Mouse (Mus musculus) liver, embryonic 13.5 days (tissue): ENCODE results near the gene Ech1. TPM values are rescaled to one million over a fixed set of nuclear protein-coding genes. Genes with fewer than 3 reads are reported as not detected.

Experiments
- ATAC-seq: fragments of 200-750 bp; cut with Nextera tagmentation; 2 replicates; pipeline ENCODE4 v1.8.0; 2017; ENCODE audit warnings: low read depth, mild to moderate bottlenecking, moderate number of reproducible peaks, moderate library complexity
- DNase-seq: peaks from one replicate; pipeline ENCODE4 v3.0.0; 2022
- H3K27ac ChIP-seq: fragments of 300-500 bp; sonication (generic); 2 replicates; pipeline ENCODE4 v1.5.1; 2015; ENCODE audit warnings: moderate library complexity, mild to moderate bottlenecking, inconsistent platforms
- H3K27me3 ChIP-seq: fragments of 300-500 bp; sonication (generic); 2 replicates; pipeline ENCODE4 v1.6.1; 2015; ENCODE audit warnings: mild to moderate bottlenecking, inconsistent platforms
- H3K36me3 ChIP-seq: fragments of 300-500 bp; sonication (generic); 2 replicates; pipeline ENCODE4 v1.6.1; 2015; ENCODE audit warnings: mild to moderate bottlenecking, inconsistent platforms
- H3K4me1 ChIP-seq: fragments of 300-500 bp; sonication (generic); replicated peaks from 2 replicates; pipeline ENCODE4 v1.6.1; 2015; ENCODE audit warnings: inconsistent platforms
- H3K4me2 ChIP-seq: fragments of 300-500 bp; sonication (generic); 2 replicates; pipeline ENCODE4 v1.6.1; 2015; ENCODE audit warnings: inconsistent platforms, mild to moderate bottlenecking, moderate library complexity
- H3K4me3 ChIP-seq: fragments of 300-500 bp; sonication (generic); replicated peaks from 2 replicates; pipeline ENCODE4 v1.5.1; 2015; ENCODE audit warnings: mild to moderate bottlenecking, inconsistent platforms
- H3K9ac ChIP-seq: fragments of 300-500 bp; sonication (generic); 2 replicates; pipeline ENCODE4 v1.6.1; 2015; ENCODE audit warnings: mild to moderate bottlenecking, inconsistent platforms
- H3K9me3 ChIP-seq: fragments of 300-500 bp; sonication (generic); replicated peaks from 2 replicates; pipeline ENCODE4 v1.6.1; 2016; ENCODE audit warnings: inconsistent platforms
- WGBS: fragments of 180-500 bp; shearing (Covaris S2); methylation state at CpG from one replicate; pipeline ENCODE4 v1.1.7; 2015; ENCODE audit not compliant: insufficient replicate concordance; 5-methylcytosine and 5-hydroxymethylcytosine counted together
- polyA plus RNA-seq: library from polyadenylated mRNA; unstranded; fragments of >200 nt; fragmentation: Nextera tagmentation; extraction: Ambion mirVana; gene quantifications from 2 replicates; pipeline ENCODE4 v1.2.1, GENCODE M21; 2015

Ech1 gene
- polyA plus RNA-seq, 1 experiment from 2014 or later: 77.7 TPM

DNA sequence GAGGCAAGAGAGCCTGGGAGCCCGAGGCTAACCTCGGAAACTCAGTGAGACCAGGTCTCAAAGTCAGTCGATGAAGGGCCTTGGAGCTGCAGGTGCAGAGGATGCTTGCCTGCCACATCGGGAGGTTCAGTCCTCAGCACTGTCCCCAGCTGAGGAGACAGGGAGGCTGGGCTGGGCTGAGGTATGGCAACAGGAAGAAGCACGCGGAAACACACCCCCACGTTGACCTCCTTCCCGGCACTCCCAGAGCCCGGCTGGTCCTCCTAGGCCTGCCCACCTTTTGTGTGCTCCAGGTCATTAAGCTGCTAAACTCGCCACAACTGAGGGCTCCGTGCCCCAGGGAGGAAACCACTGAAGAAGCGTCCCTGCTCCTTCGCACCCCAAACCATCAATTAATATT lies 56.2 kb downstream of the Ech1 start, which contains the start of gene Capn12:
TSS of gene Capn12 (plus strand) at position 224 of the 400 bp plus-strand sequence.
- peaks cover 8% of the 10 kb centered on the region for H3K27me3 ChIP-seq
- no peak within 1 kb of the TSS for H3K27ac ChIP-seq
- WGBS: 49% methylated on average over 13 of the region's 13 CpGs
- H3K4me3 ChIP-seq: no peak within 1 kb of the TSS
- H3K4me2 ChIP-seq: no peak within 1 kb of the TSS
- ATAC-seq: no peak
- no peak for DNase-seq
- peaks cover 28% of the 10 kb centered on the region for H3K4me1 ChIP-seq
- H3K9me3 ChIP-seq: no peaks in the 10 kb centered on the region
- no peak within 1 kb of the TSS for H3K9ac ChIP-seq
- no peaks in the 10 kb centered on the region for H3K36me3 ChIP-seq

Other genes starting within 250 kb of the Ech1 start
- gene Samd4b, start 227.1 kb upstream of the Ech1 start, polyA plus RNA-seq: 4.1 and 5.8 TPM in 2 replicates
- gene Pak4, start 227.0 kb upstream of the Ech1 start, polyA plus RNA-seq: 16.2 and 18.5 TPM in 2 replicates
- not detected in 2 replicates for gene Acp7, start 193.9 kb upstream of the Ech1 start, polyA plus RNA-seq
- 0.29 and 0.32 TPM in 2 replicates for gene Fbxo27, start 132.4 kb upstream of the Ech1 start, polyA plus RNA-seq
- 1.4 and 1.8 TPM in 2 replicates for gene Fbxo17, start 108.4 kb upstream of the Ech1 start, polyA plus RNA-seq
- 106 and 112 TPM in 2 replicates for gene Mrps12, start 83.4 kb upstream of the Ech1 start, polyA plus RNA-seq
- gene Sars2, start 83.2 kb upstream of the Ech1 start, polyA plus RNA-seq: 16.3 and 17.0 TPM in 2 replicates
- gene Ccer2, start 69.0 kb upstream of the Ech1 start, polyA plus RNA-seq: not detected in 2 replicates
- 25.1 and 28.4 TPM in 2 replicates for gene Sirt2, start 58.5 kb upstream of the Ech1 start, polyA plus RNA-seq
- gene Nfkbib, start 57.7 kb upstream of the Ech1 start, polyA plus RNA-seq: 37.0 and 37.1 TPM in 2 replicates
- 10.8 and 12.0 TPM in 2 replicates for gene Rinl, start 36.2 kb upstream of the Ech1 start, polyA plus RNA-seq
- gene Hnrnpl, start 16.7 kb upstream of the Ech1 start, polyA plus RNA-seq: 130 and 154 TPM in 2 replicates
- 1.6 and 3.1 TPM in 2 replicates for gene Lgals4, start 8.6 kb downstream of the Ech1 start, polyA plus RNA-seq
- gene Lgals7, start 38.6 kb downstream of the Ech1 start, polyA plus RNA-seq: 0.44 TPM in 1 of 2 replicates, not detected in the other
- 0.09 and 0.13 TPM in 2 replicates for gene Capn12, start 56.2 kb downstream of the Ech1 start, polyA plus RNA-seq
- gene Actn4, start 137.1 kb downstream of the Ech1 start, polyA plus RNA-seq: 116 and 131 TPM in 2 replicates
- gene Eif3k, start 156.6 kb downstream of the Ech1 start, polyA plus RNA-seq: 294 and 308 TPM in 2 replicates
- gene Map4k1, start 156.8 kb downstream of the Ech1 start, polyA plus RNA-seq: 27.4 and 29.1 TPM in 2 replicates